Mouse (Mus musculus) ES-E14 (cell line): ENCODE data around the gene Apol7a.

Experiments
- HCFC1 ChIP-seq: IDR thresholded peaks from 2 replicates; pipeline ENCODE4 v1.6.1; 2012; ENCODE audit warnings: low read length, inconsistent platforms, borderline replicate concordance; ENCODE audit not compliant: insufficient read depth
- MAFK ChIP-seq: IDR thresholded peaks from 2 replicates; pipeline ENCODE4 v1.6.1; 2014; ENCODE audit warnings: mild to moderate bottlenecking, low read depth, low read length, inconsistent platforms; ENCODE audit not compliant: insufficient read depth
- ZC3H11A ChIP-seq: IDR thresholded peaks from 2 replicates; pipeline ENCODE4 v1.6.1; 2012; ENCODE audit warnings: low read depth, mild to moderate bottlenecking, inconsistent platforms, low read length, borderline replicate concordance
- ZNF384 ChIP-seq: IDR thresholded peaks from 2 replicates; pipeline ENCODE4 v1.6.1; 2012; ENCODE audit warnings: low read depth, low read length, inconsistent platforms

GRCm38 (mm10) chr15:77353764-77354163 is 45.1 kb downstream of the Apol7a start:
- no peak for TF ChIP-seq HCFC1
- TF ChIP-seq ZC3H11A, result no peak
- TF ChIP-seq ZNF384, result no peak
- TF ChIP-seq MAFK, result no peak
